Mouse (Mus musculus): ENCODE data around the gene Arhgap31.

The Arhgap31 gene

GRCm38 (mm10) chr16:38598986-38599680, 113.9 kb downstream of the Arhgap31 start:
- no peak for DNase-seq (ENCODE audit: low spot score)

GRCm38 (mm10) chr16:38596651-38597050, 116.4 kb downstream of the Arhgap31 start:
- DNase-seq (ENCODE audit: low spot score): no peak

GRCm38 (mm10) chr16:38596099-38596498, 117.0 kb downstream of the Arhgap31 start:
- DNase-seq (ENCODE audit: low spot score): no peak

- DNase-seq (ENCODE audit: low spot score): no peak
Measured at GRCm38 (mm10) chr16:38594435-38594834, 118.6 kb downstream of the Arhgap31 start.

GRCm38 (mm10) chr16:38592946-38593345, 120.1 kb downstream of the Arhgap31 start:
- DNase-seq (ENCODE audit: low spot score): no peak

- DNase-seq (ENCODE audit: low spot score): no peak
Measured at GRCm38 (mm10) chr16:38592026-38592678, 120.9 kb downstream of the Arhgap31 start.

- no peak for DNase-seq (ENCODE audit: low spot score)
Measured at GRCm38 (mm10) chr16:38591506-38591905, 121.6 kb downstream of the Arhgap31 start.

GRCm38 (mm10) chr16:38587572-38587971, 125.5 kb downstream of the Arhgap31 start:
- DNase-seq (ENCODE audit: low spot score): no peak

GRCm38 (mm10) chr16:38587163-38587562, 125.9 kb downstream of the Arhgap31 start:
- no peak for DNase-seq (ENCODE audit: low spot score)

- DNase-seq (ENCODE audit: low spot score): no peak
Measured at GRCm38 (mm10) chr16:38585186-38585585, 127.9 kb downstream of the Arhgap31 start.

- DNase-seq (ENCODE audit: low spot score): no peak
Measured at GRCm38 (mm10) chr16:38584761-38585160, 128.3 kb downstream of the Arhgap31 start.

GRCm38 (mm10) chr16:38571481-38571880, 141.6 kb downstream of the Arhgap31 start:
- no peak for DNase-seq (ENCODE audit: low spot score)

- DNase-seq (ENCODE audit: low spot score): no peak
Measured at GRCm38 (mm10) chr16:38568192-38568591, 144.9 kb downstream of the Arhgap31 start.

GRCm38 (mm10) chr16:38563516-38563915, 149.6 kb downstream of the Arhgap31 start:
- no peak for DNase-seq (ENCODE audit: low spot score)

GRCm38 (mm10) chr16:38562968-38563327, 150.1 kb downstream of the Arhgap31 start:
- no peak for DNase-seq (ENCODE audit: low spot score)

- DNase-seq (ENCODE audit: low spot score): peak; percentile 82
Measured at GRCm38 (mm10) chr16:38562131-38562967, 150.7 kb downstream of the Arhgap31 start.

GRCm38 (mm10) chr16:38558221-38558748, 154.8 kb downstream of the Arhgap31 start, which contains the start of gene Tmem39a:
TSS of gene Tmem39a (plus strand) at chr16:38558698.
- DNase-seq (ENCODE audit: low spot score): no peak

GRCm38 (mm10) chr16:38555988-38556387, 157.1 kb downstream of the Arhgap31 start:
- DNase-seq (ENCODE audit: low spot score): no peak

GRCm38 (mm10) chr16:38549479-38550396, 163.3 kb downstream of the Arhgap31 start, which contains the start of gene Poglut1:
TSS of gene Poglut1 (minus strand) at chr16:38550258.
- no peak for DNase-seq (ENCODE audit: low spot score)
